Mouse (Mus musculus): ENCODE measurements around the gene Lmo2.

DNA sequence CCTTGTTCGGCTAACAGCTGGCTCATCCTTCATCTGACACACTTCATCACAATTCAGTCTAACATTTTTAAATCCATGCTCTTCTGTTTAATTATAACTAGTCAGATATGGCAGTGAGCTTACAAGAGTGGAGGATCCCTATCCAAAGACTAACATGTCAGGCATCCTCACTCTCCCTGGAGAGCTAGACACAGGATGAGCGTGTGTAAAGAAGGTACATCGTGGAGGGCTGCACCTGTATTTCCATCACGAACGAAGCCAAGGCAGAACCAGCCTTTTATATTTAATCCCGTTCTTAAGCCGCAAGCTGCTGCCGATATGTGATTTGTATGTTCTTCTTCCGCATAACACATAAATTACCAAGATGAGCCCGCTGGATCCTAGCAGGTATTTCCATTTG, 25.4 kb downstream of the Lmo2 start:
- TF ChIP-seq GATA1 (IDR thresholded peaks at IDR 0.05; ENCODE audit: low read length) = no peak
- no peak for TF ChIP-seq TAL1 (IDR thresholded peaks at IDR 0.05; ENCODE audit: low read length)

Measured in erythroblast, embryonic 14.5 days (primary cell).